Mouse (Mus musculus) left cerebral cortex, adult 2 months (tissue): ENCODE measurements around the gene Olfr221. TPM values are rescaled to one million over a fixed set of nuclear protein-coding genes. Genes with fewer than 3 reads are reported as not detected.

Source experiments
- DNase-seq, 2 experiments: peaks; one replicate each; pipeline ENCODE4 v3.0.0; 2021 to 2022; ENCODE audit warnings: low spot score in 2 of 2, mixed read lengths in 1 of 2; ENCODE audit errors: extremely low spot score in 1 of 2
- H3K27ac ChIP-seq: fragments of 200-600 bp; 2 replicates; pipeline ENCODE4 v1.8.1; 2022
- H3K4me3 ChIP-seq: fragments of 200-600 bp; 2 replicates; pipeline ENCODE4 v1.8.1; 2022
- CTCF ChIP-seq: fragments of 200-600 bp; IDR thresholded peaks from 2 replicates; pipeline ENCODE4 v1.8.1; 2022; ENCODE audit warnings: antibody characterized with exemption, mild to moderate bottlenecking, moderate library complexity
- intact Hi-C: fragments of 180-260 bp; cut with DNase I; formaldehyde crosslinking; loops from one replicate; pipeline ENCODE4 v1.15.1; 2025
- total RNA-seq, 2 experiments: library from RNA; stranded (reverse); gene quantifications; 2 replicates each; pipeline ENCODE4 v1.2.3; 2021

Olfr221 gene
- total RNA-seq, 2 experiments from 2014 or later: not detected

GRCm38 (mm10) chr14:52035926-52036325 lies 6.3 kb downstream of the Olfr221 start:
- no peak overlapping the region for H3K4me3 ChIP-seq
- DNase-seq: no peak
- intact Hi-C loops: no loop called here
- no peak for TF ChIP-seq CTCF
- no peak overlapping the region for H3K27ac ChIP-seq

DNA sequence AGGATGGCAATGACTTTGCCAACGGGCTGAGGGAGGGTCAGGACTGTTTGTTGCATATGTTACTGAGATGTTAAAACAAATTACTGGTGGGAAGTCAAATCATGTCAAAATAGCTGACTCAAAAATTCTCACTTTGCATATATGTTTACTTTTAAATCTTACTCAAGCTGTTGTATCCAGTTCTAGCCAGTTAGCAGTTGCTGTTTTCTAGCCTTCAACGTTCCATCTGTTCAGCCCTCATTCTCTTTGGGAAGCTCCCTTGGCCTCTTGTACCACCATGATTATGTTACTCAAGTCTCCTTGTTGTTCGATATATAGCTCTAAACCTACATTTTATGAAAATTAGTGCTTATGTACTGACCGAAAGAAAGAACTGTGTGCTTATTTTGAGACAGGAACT lies 15.9 kb downstream of the Olfr221 start:
- no peak overlapping the region for H3K27ac ChIP-seq
- no peak for TF ChIP-seq CTCF
- H3K4me3 ChIP-seq: no peak overlapping the region
- DNase-seq: no peak
- intact Hi-C loops: loop anchor here (10.0 kb wide), 1 partner anchor 288 kb away; no protein-coding TSS in a partner anchor

- no peak for DNase-seq
- intact Hi-C loops: loop anchor here (5.0 to 10.0 kb wide), 4 partner anchors 68 to 291 kb away; partner anchors contain the start of genes Ang4 and Mettl17
- Histone ChIP-seq H3K4me3 (no peak overlapping the region), H3K27ac (no peak overlapping the region)
- TF ChIP-seq CTCF: no peak
Observed at GRCm38 (mm10) chr14:52024133-52024532, 18.1 kb downstream of the Olfr221 start.

- intact Hi-C loops: loop anchor here (1.0 to 10.0 kb wide), 5 partner anchors 69 to 292 kb away; partner anchors contain the start of genes Ang4 and Mettl17
- Histone ChIP-seq H3K27ac (peak overlapping the region; percentile 65), H3K4me3 (peak overlapping the region; percentile 24)
- DNase-seq: peak; percentile 78 to 80
- TF ChIP-seq CTCF: peak; percentile 84
Observed at GRCm38 (mm10) chr14:52022709-52023459, 19.4 kb downstream of the Olfr221 start.

DNA sequence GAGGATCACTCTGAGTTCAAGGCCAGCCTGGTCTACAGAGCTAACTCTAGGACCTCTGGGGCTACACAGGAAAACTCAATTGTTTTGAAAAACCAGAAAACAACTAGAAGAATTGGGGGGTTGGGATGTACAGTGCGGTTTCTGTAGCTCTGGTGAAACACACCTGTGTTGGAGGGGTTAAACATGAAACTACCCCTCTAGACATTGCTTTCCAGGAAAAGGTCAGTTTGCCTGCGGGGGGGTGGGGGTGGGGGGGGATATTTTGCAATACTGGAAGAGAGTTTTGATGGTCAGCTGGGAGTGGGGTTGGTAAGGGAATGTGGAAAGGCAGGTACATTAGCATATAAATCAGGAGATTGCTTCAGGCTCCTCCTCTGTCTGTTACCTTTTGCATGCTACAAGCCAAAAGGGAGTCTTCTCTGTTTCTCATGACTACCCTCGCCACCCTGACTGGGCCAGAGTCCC lies 20.0 kb downstream of the Olfr221 start:
- intact Hi-C loops: loop anchor here (5.0 to 10.0 kb wide), 4 partner anchors 70 to 293 kb away; partner anchors contain the start of genes Ang4 and Mettl17
- TF ChIP-seq CTCF: no peak
- no peak overlapping the region for H3K4me3 ChIP-seq
- H3K27ac ChIP-seq: no peak overlapping the region; the same call in 1 of the 2 replicates
- no peak for DNase-seq

DNA sequence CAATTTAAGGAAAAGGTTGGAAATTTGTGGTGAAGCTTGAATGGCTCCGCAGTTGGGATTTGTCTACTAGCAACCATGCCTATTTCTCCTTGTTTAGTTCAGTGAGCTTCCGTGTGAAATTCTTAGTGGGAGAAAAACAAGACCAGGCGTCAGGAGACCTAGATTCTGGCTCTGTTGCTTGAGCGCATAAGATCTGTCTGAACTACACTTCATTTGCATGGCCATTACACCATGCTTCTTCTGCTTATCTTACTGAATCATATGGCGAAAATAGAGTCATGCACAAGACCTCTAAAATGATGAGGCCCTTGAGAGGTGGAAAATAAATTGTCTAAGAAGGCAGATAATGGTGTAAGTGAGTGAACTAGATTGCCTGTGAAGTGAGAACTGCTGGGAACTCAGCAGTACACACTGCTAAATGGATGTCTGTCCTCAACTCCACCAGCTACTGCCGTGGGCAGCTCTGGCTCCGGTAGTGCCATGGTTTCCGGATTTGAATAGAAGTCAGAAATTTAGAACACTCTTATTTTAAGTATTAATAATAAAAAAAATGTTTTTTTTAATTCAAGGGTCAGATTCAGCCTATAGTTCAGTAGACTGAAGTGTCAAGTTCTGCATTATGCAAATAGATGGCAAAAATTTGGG lies 20.6 kb downstream of the Olfr221 start:
- intact Hi-C loops: loop anchor here (5.0 to 10.0 kb wide), 4 partner anchors 71 to 293 kb away; partner anchors contain the start of genes Ang4 and Mettl17
- Histone ChIP-seq H3K27ac (no peak overlapping the region), H3K4me3 (no peak overlapping the region)
- TF ChIP-seq CTCF: no peak
- no peak for DNase-seq

- Histone ChIP-seq H3K27ac (no peak overlapping the region; the same call in 1 of the 2 replicates), H3K4me3 (peak overlapping the region; percentile 84; the same call in 1 of the 2 replicates)
- no peak for TF ChIP-seq CTCF
- intact Hi-C loops: loop anchor here (5.0 to 10.0 kb wide), 4 partner anchors 71 to 294 kb away; partner anchors contain the start of genes Ang4 and Mettl17
- DNase-seq: no peak
Observed at GRCm38 (mm10) chr14:52021138-52021529, 21.1 kb downstream of the Olfr221 start.

GRCm38 (mm10) chr14:52020486-52021137 lies 21.6 kb downstream of the Olfr221 start, which contains the start of gene Zfp219:
TSS of gene Zfp219 (minus strand) at chr14:52020733.
- DNase-seq: peak; percentile 63 to 79
- peak within 1 kb of the TSS; percentile 100 for H3K27ac ChIP-seq
- intact Hi-C loops: loop anchor here (1.0 to 10.0 kb wide), 5 partner anchors 8 to 294 kb away; partner anchors contain the start of genes Ang4 and Mettl17
- H3K4me3 ChIP-seq: peak within 1 kb of the TSS; percentile 84
- peak; percentile 61 for TF ChIP-seq CTCF

DNA sequence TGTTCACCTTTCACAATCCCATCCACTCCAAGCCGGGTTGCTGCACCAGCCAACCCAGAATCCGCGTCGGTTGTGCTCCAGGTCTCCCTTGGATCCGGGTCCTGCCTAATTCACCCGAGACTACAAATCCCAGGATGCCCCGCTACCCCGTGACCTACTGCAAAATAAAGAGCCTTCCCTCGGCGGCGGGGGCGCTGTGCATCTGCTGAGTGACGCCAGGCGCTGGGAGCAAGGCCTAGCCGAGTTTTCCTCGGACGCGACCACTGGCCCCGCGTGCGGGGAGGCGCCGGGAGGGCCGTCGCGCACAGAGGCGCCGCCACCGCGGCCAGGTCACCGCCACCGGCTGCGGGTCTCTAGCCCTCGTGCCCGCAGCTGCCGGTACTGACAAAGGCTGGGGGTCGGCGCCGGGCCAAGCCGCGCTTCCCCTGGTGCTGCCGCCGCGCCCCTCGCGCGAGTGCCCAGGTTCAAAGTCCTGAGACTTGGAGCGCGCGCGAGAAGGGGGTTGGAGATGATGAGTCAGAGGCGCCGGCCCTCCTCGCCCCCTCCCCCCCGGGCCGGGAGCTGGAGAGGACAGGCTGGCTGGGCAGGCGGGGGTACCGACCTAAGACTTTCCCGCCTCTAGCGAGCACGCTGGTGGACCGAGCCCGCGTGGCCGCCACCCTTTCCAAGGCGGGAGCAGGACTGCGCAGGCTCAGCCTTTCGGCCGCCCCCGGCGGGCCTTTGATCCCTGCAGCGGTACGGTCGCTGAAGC lies 22.5 kb downstream of the Olfr221 start:
- peak; percentile 34 for TF ChIP-seq CTCF
- peak; percentile 97 to 98 for DNase-seq
- intact Hi-C loops: loop anchor here (1.0 to 10.0 kb wide), 5 partner anchors 7 to 295 kb away; partner anchors contain the start of genes Ang4 and Mettl17
- peak overlapping the region; percentile 84 for H3K4me3 ChIP-seq
- H3K27ac ChIP-seq: peak overlapping the region; percentile 100

- intact Hi-C loops: no loop called here
- TF ChIP-seq CTCF: peak; percentile 48
- DNase-seq: no peak
- peak overlapping the region; percentile 100 for H3K27ac ChIP-seq
- H3K4me3 ChIP-seq: peak overlapping the region; percentile 84
Observed at GRCm38 (mm10) chr14:52019051-52019589, 23.1 kb downstream of the Olfr221 start.
